Mouse (Mus musculus) liver, embryonic 11.5 days (tissue): Measurements from ENCODE around the gene Csnk2a2. TPM values are rescaled to one million over a fixed set of nuclear protein-coding genes. Genes with fewer than 3 reads are reported as not detected.
A peak's percentile ranks its signal among the peaks of the same experiment; 100 is the strongest.

Source experiments
- ATAC-seq: fragments of 200-750 bp; cut with Nextera tagmentation; replicated peaks from 2 replicates; pipeline ENCODE4 v1.8.0; 2017; ENCODE audit warnings: moderate number of reproducible peaks, mild to moderate bottlenecking, moderate TSS enrichment, moderate library complexity; ENCODE audit not compliant: low FRiP score
- DNase-seq: peaks from one replicate; pipeline ENCODE4 v3.0.0-alpha.2; 2017; ENCODE audit warnings: low spot score
- H3K27ac ChIP-seq: fragments of 300-500 bp; sonication (generic); 2 replicates; pipeline ENCODE4 v1.5.1; 2014; ENCODE audit warnings: mild to moderate bottlenecking, low read depth, low read length, control low read depth
- H3K27me3 ChIP-seq: fragments of 300-500 bp; sonication (generic); replicated peaks from 2 replicates; pipeline ENCODE4 v1.6.1; 2014; ENCODE audit warnings: low read length, mixed read lengths; ENCODE audit not compliant: control insufficient read depth, insufficient read depth
- H3K36me3 ChIP-seq: fragments of 300-500 bp; sonication (generic); 2 replicates; pipeline ENCODE4 v1.6.1; 2014; ENCODE audit warnings: mild to moderate bottlenecking, low read length, moderate library complexity, mixed read lengths; ENCODE audit not compliant: control insufficient read depth, insufficient read depth
- H3K4me1 ChIP-seq: fragments of 300-500 bp; sonication (generic); replicated peaks from 2 replicates; pipeline ENCODE4 v1.6.1; 2014; ENCODE audit warnings: low read length, mixed read lengths; ENCODE audit not compliant: control insufficient read depth, insufficient read depth
- H3K4me2 ChIP-seq: fragments of 300-500 bp; sonication (generic); 2 replicates; pipeline ENCODE4 v1.6.1; 2014; ENCODE audit warnings: mild to moderate bottlenecking, control low read depth, moderate library complexity
- H3K4me3 ChIP-seq: fragments of 300-500 bp; sonication (generic); 2 replicates; pipeline ENCODE4 v1.5.1; 2014; ENCODE audit warnings: low read depth, low read length, control low read depth
- H3K9ac ChIP-seq: fragments of 300-500 bp; sonication (generic); 2 replicates; pipeline ENCODE4 v1.6.1; 2014; ENCODE audit warnings: low read depth, low read length, control low read depth
- H3K9me3 ChIP-seq: fragments of 300-500 bp; sonication (generic); 2 replicates; pipeline ENCODE4 v1.6.1; 2016; ENCODE audit warnings: low read length, inconsistent platforms, mixed read lengths; ENCODE audit not compliant: control insufficient read depth
- WGBS: fragments of 180-500 bp; shearing (Covaris S2); extraction: QIAGEN DNeasy Blood & Tissue Kit; methylation state at CpG from one replicate; pipeline ENCODE4 v1.1.7; 2014; 5-methylcytosine and 5-hydroxymethylcytosine counted together
- polyA plus RNA-seq: library from polyadenylated mRNA; unstranded; fragments of >200 nt; fragmentation: Nextera tagmentation; extraction: Ambion mirVana; gene quantifications from 2 replicates; pipeline ENCODE4 v1.2.1, GENCODE M21; 2014

Gene Csnk2a2
- polyA plus RNA-seq, 1 experiment from 2014 or later, result 15.4 TPM

DNA sequence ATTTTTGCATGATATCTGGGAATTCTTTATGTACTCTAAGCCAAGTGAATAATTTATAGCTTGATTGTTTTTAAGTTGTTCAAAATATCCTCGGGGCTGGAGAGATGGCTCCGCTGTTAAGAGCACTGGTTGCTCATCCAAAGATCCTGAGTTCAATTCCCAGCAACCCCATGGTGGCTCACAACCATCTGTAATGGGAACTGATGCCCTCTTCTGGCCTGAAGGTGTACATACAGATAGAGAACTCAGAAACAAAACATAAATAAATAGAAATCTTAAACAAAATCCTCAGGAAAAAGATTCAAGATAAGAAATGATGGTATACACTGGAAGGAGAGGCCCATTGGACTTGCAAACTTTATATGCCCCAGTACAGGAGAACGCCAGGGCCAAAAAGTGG, 53.9 kb downstream of the Csnk2a2 start:
- ATAC-seq, result no peak
- Histone ChIP-seq H3K36me3 (no peaks in the 10 kb centered on the region), H3K4me1 (peaks cover 29% of the 10 kb centered on the region), H3K4me3 (no peak overlapping the region), H3K4me2 (no peak overlapping the region), H3K27me3 (no peaks in the 10 kb centered on the region), H3K27ac (no peak overlapping the region), H3K9me3 (no peaks in the 10 kb centered on the region), H3K9ac (no peak overlapping the region)
- 75% methylated on average over 3 of the region's 3 CpGs for WGBS
- DNase-seq, result no peak

DNA sequence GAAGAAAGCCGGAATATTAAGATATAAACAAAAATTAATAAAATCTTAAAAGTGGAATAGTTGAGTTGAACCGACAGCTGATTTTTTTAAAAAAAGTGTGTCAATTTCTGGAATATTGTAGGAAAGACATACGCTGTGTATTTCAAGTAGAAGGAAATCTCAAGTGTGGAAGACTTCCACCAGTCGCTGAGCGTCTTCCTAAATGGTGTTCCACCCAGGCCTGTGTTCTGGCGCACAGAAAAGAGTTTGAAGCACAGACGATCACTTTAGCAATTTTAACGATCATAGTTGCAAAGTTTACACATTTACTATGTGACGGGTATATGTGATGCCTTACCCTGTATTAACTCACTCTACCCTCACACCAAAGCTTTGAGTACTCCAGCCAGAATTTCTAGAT, 54.4 kb downstream of the Csnk2a2 start:
- WGBS, result 94% methylated on average over 9 of the region's 9 CpGs
- H3K36me3 ChIP-seq, result no peaks in the 10 kb centered on the region
- no peak overlapping the region for H3K9ac ChIP-seq
- peaks cover 24% of the 10 kb centered on the region for H3K4me1 ChIP-seq
- no peak for ATAC-seq
- no peaks in the 10 kb centered on the region for H3K27me3 ChIP-seq
- peak overlapping the region; percentile 75 for H3K4me2 ChIP-seq
- no peak overlapping the region; the same call in 1 of the 2 replicates for H3K4me3 ChIP-seq
- no peak overlapping the region for H3K27ac ChIP-seq
- no peak for DNase-seq
- H3K9me3 ChIP-seq, result no peaks in the 10 kb centered on the region

DNA sequence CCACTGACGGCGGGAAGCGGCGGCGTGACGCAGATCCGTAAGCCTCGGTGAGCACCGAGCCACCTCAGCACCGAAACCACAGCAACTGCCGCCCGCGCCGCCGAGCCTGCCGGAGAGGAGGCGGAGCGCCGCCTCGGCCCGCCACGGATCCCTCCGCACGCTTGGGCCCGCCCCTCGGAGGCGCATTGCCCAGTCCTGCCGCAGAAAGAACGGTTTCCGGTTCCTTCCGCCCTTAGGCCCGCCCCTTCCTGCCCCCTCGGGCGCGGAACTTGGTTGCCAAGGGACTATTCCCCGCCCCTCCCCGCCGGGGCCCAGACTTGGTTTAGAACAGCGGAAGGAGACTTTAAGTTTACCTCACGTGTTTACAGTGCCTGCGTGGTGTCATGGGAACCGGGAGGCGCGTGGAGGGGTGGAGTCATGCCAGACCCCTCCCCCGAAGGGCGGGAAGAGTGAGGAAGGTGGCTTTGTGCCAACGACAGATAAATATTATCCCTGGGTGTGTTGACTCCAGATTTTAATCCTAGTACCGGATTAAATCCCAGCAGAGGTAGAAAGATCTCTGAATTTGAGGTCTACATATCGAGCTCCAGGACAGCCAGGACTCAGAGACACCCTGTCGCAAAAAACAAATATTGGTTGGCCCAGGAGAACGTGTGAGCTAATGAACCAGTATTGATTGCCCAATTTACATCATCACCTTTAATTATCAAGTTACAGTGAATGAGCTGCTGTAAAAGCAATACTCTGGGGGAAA, 55.0 kb downstream of the Csnk2a2 start, which contains the start of gene Cfap20:
Gene Cfap20, minus strand, starts transcription at position 184 of the 754 bp plus-strand sequence.
- no peaks in the 10 kb centered on the region for H3K27me3 ChIP-seq
- H3K27ac ChIP-seq, result peak within 1 kb of the TSS; percentile 85
- no peaks in the 10 kb centered on the region for H3K9me3 ChIP-seq
- no peaks in the 10 kb centered on the region for H3K36me3 ChIP-seq
- H3K4me3 ChIP-seq, result peak within 1 kb of the TSS; percentile 87
- ATAC-seq (peak; percentile 98), DNase-seq (peak; percentile 100)
- peaks cover 22% of the 10 kb centered on the region for H3K4me1 ChIP-seq
- H3K9ac ChIP-seq, result peak within 1 kb of the TSS; percentile 88
- peak within 1 kb of the TSS; percentile 75 for H3K4me2 ChIP-seq
- 2% methylated on average over 51 of the region's 51 CpGs for WGBS

DNA sequence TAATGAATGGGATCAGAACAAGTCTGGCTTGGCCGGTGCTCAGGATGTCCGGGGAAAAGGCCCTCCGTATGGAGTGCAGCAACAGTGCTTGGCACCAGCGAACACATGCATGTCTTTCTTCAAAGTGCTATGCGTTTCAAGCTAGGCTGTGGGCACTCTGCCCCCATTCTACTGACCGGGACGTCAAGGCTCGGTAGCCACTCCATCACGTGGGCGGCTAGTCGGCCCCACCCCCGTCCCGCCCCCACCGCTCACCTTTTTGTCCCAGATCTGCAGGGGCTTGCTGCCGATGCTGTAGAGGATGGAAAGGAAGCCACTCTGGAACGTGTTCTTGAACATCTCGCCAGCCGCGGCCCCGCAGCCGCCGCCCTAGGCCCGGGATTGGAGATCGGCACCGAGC, 55.6 kb downstream of the Csnk2a2 start:
- 2% methylated on average over 25 of the region's 25 CpGs for WGBS

DNA sequence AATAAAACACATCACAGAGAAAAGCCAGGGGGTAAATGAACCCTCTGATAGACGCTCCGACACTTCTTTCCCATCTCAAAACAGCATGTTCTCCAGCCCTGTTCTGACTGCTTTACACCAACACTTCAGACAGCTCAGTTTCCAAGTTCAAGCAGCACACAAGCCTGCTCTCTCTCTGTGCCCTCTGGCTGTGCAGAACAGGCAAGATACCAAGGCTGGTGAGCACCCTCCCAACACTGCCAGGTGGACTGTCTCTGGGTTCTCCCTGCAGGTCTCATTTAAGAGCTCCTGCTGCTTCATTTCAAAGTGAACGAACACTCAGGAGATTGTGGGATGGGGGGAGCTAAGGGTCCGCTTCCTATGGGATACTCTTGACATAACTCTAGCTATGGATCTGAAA, 56.7 kb downstream of the Csnk2a2 start:
- no peak for ATAC-seq
- H3K36me3 ChIP-seq, result no peaks in the 10 kb centered on the region
- H3K4me3 ChIP-seq, result peak overlapping the region; percentile 87; the same call in 1 of the 2 replicates
- no peak for DNase-seq
- H3K4me1 ChIP-seq, result peaks cover 32% of the 10 kb centered on the region
- peak overlapping the region; percentile 75 for H3K4me2 ChIP-seq
- no peaks in the 10 kb centered on the region for H3K9me3 ChIP-seq
- H3K27me3 ChIP-seq, result no peaks in the 10 kb centered on the region
- WGBS, result 83% methylated on average over 4 of the region's 4 CpGs
- no peak overlapping the region for H3K27ac ChIP-seq
- peak overlapping the region; percentile 88 for H3K9ac ChIP-seq

More for the DNA sequence above, 55.6 kb downstream of the Csnk2a2 start:
- ATAC-seq (peak; percentile 37), DNase-seq (no peak)
- Histone ChIP-seq H3K9me3 (no peaks in the 10 kb centered on the region), H3K4me1 (peaks cover 27% of the 10 kb centered on the region), H3K27ac (peak overlapping the region; percentile 85), H3K27me3 (no peaks in the 10 kb centered on the region), H3K4me3 (peak overlapping the region; percentile 87), H3K36me3 (no peaks in the 10 kb centered on the region), H3K9ac (peak overlapping the region; percentile 88), H3K4me2 (peak overlapping the region; percentile 75)

DNA sequence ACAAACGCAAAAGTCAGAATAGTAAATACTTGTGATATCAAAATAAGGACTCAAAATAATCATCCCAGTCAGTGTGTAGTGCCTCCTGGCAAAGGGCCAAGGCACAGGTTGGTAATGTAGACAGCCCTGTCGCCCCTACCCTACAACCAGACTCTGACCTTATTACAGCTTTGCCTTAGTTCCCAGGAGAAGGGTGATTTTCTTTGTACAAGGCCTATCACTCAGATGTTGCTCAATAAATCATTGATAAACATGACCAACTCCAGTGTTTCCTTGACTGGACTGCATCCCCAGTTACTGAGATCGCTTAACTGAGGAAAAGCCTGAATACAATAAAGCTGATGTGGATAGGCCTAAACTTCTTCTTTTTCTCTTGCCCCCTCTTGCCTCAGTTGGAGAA, 57.4 kb downstream of the Csnk2a2 start:
- ATAC-seq, result no peak
- Histone ChIP-seq H3K36me3 (no peaks in the 10 kb centered on the region), H3K9ac (no peak overlapping the region), H3K27me3 (no peaks in the 10 kb centered on the region), H3K4me1 (peaks cover 39% of the 10 kb centered on the region), H3K9me3 (no peaks in the 10 kb centered on the region), H3K27ac (no peak overlapping the region), H3K4me3 (no peak overlapping the region), H3K4me2 (peak overlapping the region; percentile 75; the same call in 1 of the 2 replicates)
- DNase-seq, result no peak
- WGBS, result 80% methylated on average over 3 of the region's 3 CpGs

DNA sequence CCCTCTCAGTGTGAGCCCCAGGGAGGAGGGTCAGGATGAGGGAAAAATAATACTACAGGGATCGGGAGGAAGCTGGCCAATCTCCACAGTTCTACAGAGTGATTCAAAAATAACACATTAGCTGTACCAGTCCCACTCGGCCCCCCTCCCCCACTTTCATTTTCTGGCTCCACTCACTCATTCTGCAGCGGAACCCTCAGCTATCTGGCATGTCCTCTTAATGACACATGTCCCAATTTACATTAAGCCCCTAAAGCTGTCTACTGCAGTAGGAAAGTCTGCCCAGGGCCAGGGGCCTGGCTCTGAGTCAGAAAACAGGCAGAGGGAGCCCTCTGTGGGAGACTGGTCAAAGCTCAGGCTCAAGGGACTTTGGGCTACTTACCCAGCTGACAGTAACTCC, 59.9 kb downstream of the Csnk2a2 start:
- H3K4me3 ChIP-seq, result no peak overlapping the region
- no peak overlapping the region for H3K4me2 ChIP-seq
- no peak for DNase-seq
- ATAC-seq, result no peak
- H3K9me3 ChIP-seq, result no peaks in the 10 kb centered on the region
- peaks cover 40% of the 10 kb centered on the region for H3K4me1 ChIP-seq
- no peak overlapping the region for H3K27ac ChIP-seq
- no peak overlapping the region for H3K9ac ChIP-seq
- H3K27me3 ChIP-seq, result no peaks in the 10 kb centered on the region
- H3K36me3 ChIP-seq, result no peaks in the 10 kb centered on the region
- WGBS, result 49% methylated on average over 3 of the region's 3 CpGs

DNA sequence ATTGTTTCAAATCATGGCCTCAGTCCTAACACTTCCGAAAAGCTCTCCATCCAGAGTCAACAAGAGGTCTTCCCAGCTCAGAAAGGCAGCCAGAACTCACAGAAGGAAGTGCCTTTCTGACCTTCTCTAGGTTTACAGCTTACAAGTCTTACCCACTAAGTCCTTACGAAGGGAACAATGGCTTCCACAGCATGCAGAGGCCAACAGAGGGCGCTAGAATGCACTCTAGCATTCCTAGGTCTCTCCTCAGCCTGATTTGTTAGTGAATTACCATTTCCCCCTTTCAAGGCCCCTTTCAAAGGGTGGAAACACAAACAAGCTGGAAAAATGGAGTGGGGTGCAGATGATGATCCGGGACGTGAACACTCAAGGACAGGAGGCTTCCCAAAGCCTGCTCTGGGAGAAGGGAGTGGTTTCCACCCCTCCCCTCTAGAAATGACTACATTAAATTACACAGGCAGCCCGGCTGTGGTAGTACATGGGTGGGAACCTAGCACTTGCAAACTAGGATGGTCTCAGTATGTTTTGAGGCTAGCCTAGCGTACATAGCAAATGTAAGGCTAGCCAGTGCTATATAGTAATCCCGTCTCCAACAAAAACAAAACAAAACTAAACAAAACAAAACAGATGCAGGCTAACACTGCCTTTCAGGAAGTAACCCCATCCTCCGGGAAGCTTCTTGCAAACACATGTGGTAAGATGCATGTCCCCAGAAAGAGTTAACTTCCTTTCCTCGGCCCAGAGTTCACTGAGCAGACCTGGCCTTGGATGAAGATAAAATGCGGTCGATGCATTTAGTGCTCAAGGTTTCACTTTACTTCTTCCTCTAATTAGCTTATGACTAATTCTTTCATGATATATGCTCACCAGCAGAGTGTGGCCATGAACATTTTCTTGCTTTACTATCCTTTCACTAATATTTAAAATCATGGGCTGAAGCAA, 62.0 kb downstream of the Csnk2a2 start:
- ATAC-seq (peak; percentile 56), DNase-seq (peak; percentile 52)
- Histone ChIP-seq H3K9me3 (no peaks in the 10 kb centered on the region), H3K9ac (no peak overlapping the region), H3K36me3 (no peaks in the 10 kb centered on the region), H3K27ac (0 out of 2 replicates have a peak overlapping the region, but pooled peaks have one; percentile 14), H3K27me3 (no peaks in the 10 kb centered on the region), H3K4me2 (peak overlapping the region; percentile 43), H3K4me1 (peaks cover 30% of the 10 kb centered on the region), H3K4me3 (no peak overlapping the region)
- 24% methylated on average over 12 of the region's 12 CpGs for WGBS
